13 mouse cellular contexts compared by ENCODE assay signal in the genomic region with DNA sequence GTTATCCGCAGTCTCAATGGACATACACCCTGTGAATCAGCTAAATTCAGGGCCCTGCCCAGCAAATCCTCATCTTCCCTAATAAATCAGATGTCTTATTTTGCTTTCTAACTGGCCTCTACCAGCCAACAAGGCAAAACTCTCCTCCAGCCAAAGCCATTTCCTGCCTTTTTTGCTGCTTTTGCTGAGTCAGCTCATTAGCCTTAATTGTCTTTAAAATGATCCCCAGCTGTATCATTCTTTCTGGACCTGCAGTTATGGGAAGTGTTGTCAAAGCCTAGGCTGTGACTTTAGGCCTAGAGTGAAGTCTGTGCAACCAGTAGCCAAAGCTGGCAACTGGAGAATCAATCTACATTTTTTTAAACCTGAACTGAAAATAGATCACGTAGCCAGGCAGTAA.
"Had no signal": no experiment of that assay in that cellular context is flagged by ENCODE, and none has a peak within 500 bp of the region (broad histone marks: within the 10 kb centered on the region; RNA-seq: fewer than 3 reads in every experiment).

No protein-coding gene starts in this region.

- H3K9me3 ChIP-seq: lung, embryonic 15.5 days; midbrain, embryonic 12.5 days; neural tube, embryonic 12.5 days had no signal

- H3K4me1 ChIP-seq: lung, embryonic 15.5 days; midbrain, embryonic 10.5 days; midbrain, embryonic 12.5 days; neural tube, embryonic 12.5 days had no signal

- DNase-seq: lung, adult 18-20 months; lung, postnatal 14 days; midbrain, embryonic 14.5 days; right cerebral cortex, postnatal 14 days; thymus, adult 18-20 months; thymus, postnatal 14 days; thymus, postnatal 36 days had no signal

- H3K36me3 ChIP-seq: lung, embryonic 15.5 days; midbrain, embryonic 10.5 days; midbrain, embryonic 12.5 days; neural tube, embryonic 12.5 days had no signal

- H3K27me3 ChIP-seq: lung, embryonic 15.5 days; midbrain, embryonic 12.5 days; neural tube, embryonic 12.5 days had no signal

- H3K9ac ChIP-seq: liver, embryonic 14.5 days; lung, embryonic 15.5 days; midbrain, embryonic 12.5 days; neural tube, embryonic 12.5 days had no signal

- H3K27ac ChIP-seq: liver, embryonic 14.5 days; lung, embryonic 15.5 days; midbrain, embryonic 10.5 days; midbrain, embryonic 12.5 days; neural tube, embryonic 12.5 days had no signal

- H3K4me2 ChIP-seq: lung, embryonic 15.5 days; midbrain, embryonic 12.5 days; neural tube, embryonic 12.5 days had no signal

- ATAC-seq: lung, postnatal 0 days had no signal

- H3K4me3 ChIP-seq: lung, embryonic 15.5 days; midbrain, embryonic 10.5 days; midbrain, embryonic 12.5 days; neural tube, embryonic 12.5 days had no signal
